Mouse (Mus musculus): ENCODE measurements around the gene Rps6ka5. TPM values are rescaled to one million over a fixed set of nuclear protein-coding genes. Genes with fewer than 3 reads are reported as not detected.

The Rps6ka5 gene
- total and polyA plus RNA-seq, 3 experiments, result 0.92 to 3.3 TPM; not detected in 1

- peaks cover 0 to 32% of the 10 kb centered on the region in 2 experiments; a peak in 2 of 4 replicates for H3K4me1 ChIP-seq (ENCODE audit: control insufficient read depth in 1 of 2, insufficient read depth in 2 of 2, low read length in 2 of 2)
- TF ChIP-seq JUND (IDR thresholded peaks at IDR 0.05; ENCODE audit: low read depth, low read length) (no peak), ZC3H11A (IDR thresholded peaks at IDR 0.05; ENCODE audit: low read depth, low read length) (no peak), UBTF (IDR thresholded peaks at IDR 0.05; ENCODE audit: borderline replicate concordance, insufficient read depth, low read depth, low read length) (no peak), MYC (IDR thresholded peaks at IDR 0.05; ENCODE audit: low read depth, low read length) (no peak), KAT2A (conservative IDR thresholded peaks at IDR 0.05; ENCODE audit: low read depth, low read length) (no peak), POLR2AphosphoS2 (IDR thresholded peaks at IDR 0.05; ENCODE audit: low read length) (no peak), MXI1 (IDR thresholded peaks at IDR 0.05; ENCODE audit: low read depth, low read length) (no peak), ZKSCAN1 (IDR thresholded peaks at IDR 0.05; ENCODE audit: low read depth, low read length) (no peak), EP300 (IDR thresholded peaks at IDR 0.05; ENCODE audit: low read depth in 1 of 2, low read length in 2 of 2) (no peak), USF2 (IDR thresholded peaks at IDR 0.05; ENCODE audit: borderline replicate concordance in 1 of 2, insufficient read depth in 1 of 2, low read depth in 1 of 2, low read length in 2 of 2) (no peak)
Observed at GRCm38 (mm10) chr12:100533209-100533608, 193.6 kb downstream of the Rps6ka5 start.

GRCm38 (mm10) chr12:100531740-100532139 lies 195.0 kb downstream of the Rps6ka5 start:
- no peak for TF ChIP-seq ETS1 (IDR thresholded peaks at IDR 0.05; ENCODE audit: low read depth, low read length)
- TF ChIP-seq GATA1 (IDR thresholded peaks at IDR 0.05; ENCODE audit: low read depth, low read length), result 0 out of 2 replicates have a peak, but pooled peaks have one; percentile 3
- no peak for TF ChIP-seq UBTF (IDR thresholded peaks at IDR 0.05; ENCODE audit: borderline replicate concordance, insufficient read depth, low read depth, low read length)
- TF ChIP-seq POLR2AphosphoS2 (IDR thresholded peaks at IDR 0.05; ENCODE audit: low read length), result no peak
- TF ChIP-seq MAX (IDR thresholded peaks at IDR 0.05; ENCODE audit: low read length), result no peak
- no peak for TF ChIP-seq ZKSCAN1 (IDR thresholded peaks at IDR 0.05; ENCODE audit: low read depth, low read length)
- Histone ChIP-seq H3K27me3 (ENCODE audit: control insufficient read depth in 1 of 2, insufficient read depth in 2 of 2, low read length in 2 of 2) (no peaks in the 10 kb centered on the region), H3K4me3 (ENCODE audit: control insufficient read depth in 1 of 2, insufficient read depth in 1 of 2, low read depth in 2 of 2, low read length in 2 of 2) (no peak overlapping the region), H3K9ac (ENCODE audit: control insufficient read depth, low read depth, low read length, poor library complexity, severe bottlenecking) (no peak overlapping the region), H3K27ac (ENCODE audit: control insufficient read depth, low read depth, low read length) (no peak overlapping the region), H3K4me1 (ENCODE audit: control insufficient read depth in 1 of 2, insufficient read depth in 2 of 2, low read length in 2 of 2) (peaks cover 0 to 37% of the 10 kb centered on the region in 2 experiments; a peak in 2 of 4 replicates), H3K79me2 (ENCODE audit: control insufficient read depth, insufficient read depth, low read length, poor library complexity) (no peaks in the 10 kb centered on the region), H3K9me3 (replicated peaks; ENCODE audit: insufficient read depth, low read length) (no peaks in the 10 kb centered on the region), H3K36me3 (ENCODE audit: control insufficient read depth in 1 of 2, insufficient read depth in 2 of 2, low read length in 2 of 2) (peaks cover 0 to 17% of the 10 kb centered on the region in 2 experiments; a peak in 2 of 4 replicates)
- no peak for DNase-seq (ENCODE audit: low read depth, low spot score)

More at GRCm38 (mm10) chr12:100533209-100533608, 193.6 kb downstream of the Rps6ka5 start:
- peaks cover 0 to 17% of the 10 kb centered on the region in 2 experiments; a peak in 2 of 4 replicates for H3K36me3 ChIP-seq (ENCODE audit: control insufficient read depth in 1 of 2, insufficient read depth in 2 of 2, low read length in 2 of 2)
- no peak for DNase-seq (ENCODE audit: low read depth, low spot score)
- no peak overlapping the region for H3K9ac ChIP-seq (ENCODE audit: control insufficient read depth, low read depth, low read length, poor library complexity, severe bottlenecking)
- H3K9me3 ChIP-seq (replicated peaks; ENCODE audit: insufficient read depth, low read length), result no peaks in the 10 kb centered on the region
- H3K27ac ChIP-seq (ENCODE audit: control insufficient read depth, low read depth, low read length), result no peak overlapping the region
- no peaks in the 10 kb centered on the region for H3K79me2 ChIP-seq (ENCODE audit: control insufficient read depth, insufficient read depth, low read length, poor library complexity)
- no peaks in the 10 kb centered on the region for H3K27me3 ChIP-seq (ENCODE audit: control insufficient read depth in 1 of 2, insufficient read depth in 2 of 2, low read length in 2 of 2)
- no peak overlapping the region for H3K4me3 ChIP-seq (ENCODE audit: control insufficient read depth in 1 of 2, insufficient read depth in 1 of 2, low read depth in 2 of 2, low read length in 2 of 2)

GRCm38 (mm10) chr12:100530871-100531270 lies 195.9 kb downstream of the Rps6ka5 start:
- Histone ChIP-seq H3K27me3 (ENCODE audit: control insufficient read depth in 1 of 2, insufficient read depth in 2 of 2, low read length in 2 of 2) (no peaks in the 10 kb centered on the region), H3K79me2 (ENCODE audit: control insufficient read depth, insufficient read depth, low read length, poor library complexity) (no peaks in the 10 kb centered on the region), H3K27ac (ENCODE audit: control insufficient read depth, low read depth, low read length) (peak overlapping the region; percentile 49; the same call in 1 of the 2 replicates), H3K36me3 (ENCODE audit: control insufficient read depth in 1 of 2, insufficient read depth in 2 of 2, low read length in 2 of 2) (peaks cover 0 to 17% of the 10 kb centered on the region in 2 experiments; a peak in 2 of 4 replicates), H3K9ac (ENCODE audit: control insufficient read depth, low read depth, low read length, poor library complexity, severe bottlenecking) (no peak overlapping the region), H3K9me3 (replicated peaks; ENCODE audit: insufficient read depth, low read length) (no peaks in the 10 kb centered on the region), H3K4me3 (ENCODE audit: control insufficient read depth in 1 of 2, insufficient read depth in 1 of 2, low read depth in 2 of 2, low read length in 2 of 2) (no peak overlapping the region), H3K4me1 (ENCODE audit: control insufficient read depth in 1 of 2, insufficient read depth in 2 of 2, low read length in 2 of 2) (peaks cover 0 to 37% of the 10 kb centered on the region in 2 experiments; a peak in 2 of 4 replicates)
- DNase-seq (ENCODE audit: low read depth, low spot score), result peak; percentile 40
- TF ChIP-seq CHD1 (IDR thresholded peaks at IDR 0.05; ENCODE audit: low read depth, low read length) (no peak), MAFK (IDR thresholded peaks at IDR 0.05; ENCODE audit: borderline replicate concordance, low read depth, low read length) (no peak), EP300 (IDR thresholded peaks at IDR 0.05; ENCODE audit: low read depth in 1 of 2, low read length in 2 of 2) (peak; percentile 19 to 40; a peak in 2 of 4 replicates), MYC (IDR thresholded peaks at IDR 0.05; ENCODE audit: low read depth, low read length) (0 out of 2 replicates have a peak, but pooled peaks have one; percentile 35), GATA1 (IDR thresholded peaks at IDR 0.05; ENCODE audit: low read depth, low read length) (peak; percentile 53), MAX (IDR thresholded peaks at IDR 0.05; ENCODE audit: low read length) (peak; percentile 22; the same call in 1 of the 2 replicates)

Measured in MEL (cell line).